Mouse (Mus musculus) erythroblast, adult 5-6 weeks (primary cell): ENCODE results near the gene Nudt4. TPM values are rescaled to one million over a fixed set of nuclear protein-coding genes. Genes with fewer than 3 reads are reported as not detected.
"Not testable (repeated sequence)": the region's sequence is repeated elsewhere in the genome, so short reads cannot be mapped to it uniquely, and the experiment has no call there.

Experiments used
- ATAC-seq: replicated peaks from 2 replicates; pipeline ENCODE4 v1.8.0; 2016; ENCODE audit warnings: moderate number of reproducible peaks, mild to moderate bottlenecking, moderate TSS enrichment, inconsistent platforms; ENCODE audit not compliant: poor library complexity, low FRiP score, severe bottlenecking
- total RNA-seq, 2 experiments: library from RNA; stranded (forward) in 1 of 2; stranded (reverse) in 1 of 2; fragments of 150-400 nt in 1 of 2; fragments of 200-764, 138-1000 nt in 1 of 2; gene quantifications; 2 replicates each; pipeline versions ENCODE4 v1.2.3 to v1.2.4; 2015 to 2017; ENCODE audit warnings: low replicate concordance in 2 of 2

The Nudt4 gene
- total RNA-seq, 2 experiments from 2014 or later: 103 to 135 TPM

- peak; percentile 97 for ATAC-seq
These were observed 5.5 kb upstream of the Nudt4 start for GRCm38 (mm10) chr10:95569441-95569840.

GRCm38 (mm10) chr10:95568016-95568415 is 4.1 kb upstream of the Nudt4 start:
- no peak for ATAC-seq

GRCm38 (mm10) chr10:95567550-95567949 is 3.6 kb upstream of the Nudt4 start:
- ATAC-seq: no peak

- ATAC-seq: no peak
These were observed 2.8 kb upstream of the Nudt4 start for GRCm38 (mm10) chr10:95566786-95567185.

- ATAC-seq: no peak
These were observed 1.4 kb upstream of the Nudt4 start for GRCm38 (mm10) chr10:95565156-95565854.

- ATAC-seq: peak; percentile 44
These were observed 796 bp downstream of the Nudt4 start for GRCm38 (mm10) chr10:95562859-95563841.

GRCm38 (mm10) chr10:95562395-95562794 is 1.6 kb downstream of the Nudt4 start:
- no peak for ATAC-seq

- ATAC-seq: no peak
These were observed 2.3 kb downstream of the Nudt4 start for GRCm38 (mm10) chr10:95561616-95562015.

GRCm38 (mm10) chr10:95560394-95560983 is 3.5 kb downstream of the Nudt4 start:
- no peak for ATAC-seq

GRCm38 (mm10) chr10:95559426-95559825 is 4.5 kb downstream of the Nudt4 start:
- ATAC-seq: no peak

- 0 out of 2 replicates have a peak, but pooled peaks have one; percentile 23 for ATAC-seq
These were observed 6.6 kb downstream of the Nudt4 start for GRCm38 (mm10) chr10:95557337-95557828.

GRCm38 (mm10) chr10:95555866-95556265 is 8.1 kb downstream of the Nudt4 start:
- no peak for ATAC-seq

GRCm38 (mm10) chr10:95552326-95552725 is 11.6 kb downstream of the Nudt4 start:
- ATAC-seq: no peak

GRCm38 (mm10) chr10:95551752-95552151 is 12.2 kb downstream of the Nudt4 start:
- ATAC-seq: peak; percentile 44; the same call in 1 of the 2 replicates

GRCm38 (mm10) chr10:95550506-95550905 is 13.4 kb downstream of the Nudt4 start:
- no peak for ATAC-seq

- not testable (repeated sequence) for ATAC-seq
These were observed 14.9 kb downstream of the Nudt4 start for GRCm38 (mm10) chr10:95549080-95549479.

GRCm38 (mm10) chr10:95548154-95548826 is 15.7 kb downstream of the Nudt4 start:
- no peak for ATAC-seq

GRCm38 (mm10) chr10:95546178-95546577 is 17.8 kb downstream of the Nudt4 start:
- ATAC-seq: no peak

- ATAC-seq: no peak
These were observed 18.9 kb downstream of the Nudt4 start for GRCm38 (mm10) chr10:95545051-95545450.

GRCm38 (mm10) chr10:95544651-95545050 is 19.3 kb downstream of the Nudt4 start:
- ATAC-seq: no peak
